Mouse (Mus musculus): ENCODE results near the gene Tmem151a. TPM values are rescaled to one million over a fixed set of nuclear protein-coding genes. Genes with fewer than 3 reads are reported as not detected.

Gene Tmem151a
- total RNA-seq, 2 experiments from 2014 or later, result 1.4 to 1.5 TPM

- DNase-seq (ENCODE audit: low spot score in 2 of 2), result no peak
Observed at GRCm38 (mm10) chr19:5068570-5069234, 16.6 kb downstream of the Tmem151a start.

- DNase-seq (ENCODE audit: low spot score in 2 of 2), result peak; percentile 28 to 56
Observed at GRCm38 (mm10) chr19:5067867-5068569, 17.3 kb downstream of the Tmem151a start, which contains the start of gene Cd248. Cd248 (plus strand) TSS chr19:5068078.

- no peak for DNase-seq (ENCODE audit: low spot score in 2 of 2)
Observed at GRCm38 (mm10) chr19:5067040-5067799, 18.1 kb downstream of the Tmem151a start.

- no peak for DNase-seq (ENCODE audit: low spot score in 2 of 2)
Observed at GRCm38 (mm10) chr19:5065104-5065503, 20.2 kb downstream of the Tmem151a start.

GRCm38 (mm10) chr19:5062446-5062845 is 22.9 kb downstream of the Tmem151a start:
- no peak for DNase-seq (ENCODE audit: low spot score in 2 of 2)

GRCm38 (mm10) chr19:5062041-5062440 is 23.3 kb downstream of the Tmem151a start:
- no peak for DNase-seq (ENCODE audit: low spot score in 2 of 2)

- no peak for DNase-seq (ENCODE audit: low spot score in 2 of 2)
Observed at GRCm38 (mm10) chr19:5060365-5061330, 24.7 kb downstream of the Tmem151a start.

- no peak for DNase-seq (ENCODE audit: low spot score in 2 of 2)
Observed at GRCm38 (mm10) chr19:5058801-5059771, 26.2 kb downstream of the Tmem151a start.

GRCm38 (mm10) chr19:5057876-5058775 is 27.2 kb downstream of the Tmem151a start:
- DNase-seq (ENCODE audit: low spot score in 2 of 2), result no peak

GRCm38 (mm10) chr19:5056251-5056650 is 29.1 kb downstream of the Tmem151a start:
- DNase-seq (ENCODE audit: low spot score in 2 of 2), result no peak

GRCm38 (mm10) chr19:5053909-5054308 is 31.4 kb downstream of the Tmem151a start:
- DNase-seq (ENCODE audit: low spot score in 2 of 2), result peak; percentile 53 to 60

- no peak for DNase-seq (ENCODE audit: low spot score in 2 of 2)
Observed at GRCm38 (mm10) chr19:5052853-5053252, 32.5 kb downstream of the Tmem151a start.

GRCm38 (mm10) chr19:5052166-5052822 is 33.0 kb downstream of the Tmem151a start:
- no peak for DNase-seq (ENCODE audit: low spot score in 2 of 2)

GRCm38 (mm10) chr19:5051515-5051914 is 33.8 kb downstream of the Tmem151a start:
- DNase-seq (ENCODE audit: low spot score in 2 of 2), result no peak

- DNase-seq (ENCODE audit: low spot score in 2 of 2), result peak in 1 of 2 experiments; percentile 29
Observed at GRCm38 (mm10) chr19:5051031-5051430, 34.3 kb downstream of the Tmem151a start.

GRCm38 (mm10) chr19:5050047-5050905 is 35.1 kb downstream of the Tmem151a start, which contains the start of gene Rin1:
Rin1 (plus strand) TSS chr19:5050481.
- peak in 1 of 2 experiments; percentile 47 for DNase-seq (ENCODE audit: low spot score in 2 of 2)

- DNase-seq (ENCODE audit: low spot score in 2 of 2), result no peak
Observed at GRCm38 (mm10) chr19:5049325-5049724, 36.0 kb downstream of the Tmem151a start.
